Mouse (Mus musculus): ENCODE results near the gene Aak1. TPM values are rescaled to one million over a fixed set of nuclear protein-coding genes. Genes with fewer than 3 reads are reported as not detected.

Aak1 gene
- 10 to 100 TPM; 50.8 to 67.7 TPM for polyA plus RNA-seq (2017; shearing (Covaris generic))

DNA sequence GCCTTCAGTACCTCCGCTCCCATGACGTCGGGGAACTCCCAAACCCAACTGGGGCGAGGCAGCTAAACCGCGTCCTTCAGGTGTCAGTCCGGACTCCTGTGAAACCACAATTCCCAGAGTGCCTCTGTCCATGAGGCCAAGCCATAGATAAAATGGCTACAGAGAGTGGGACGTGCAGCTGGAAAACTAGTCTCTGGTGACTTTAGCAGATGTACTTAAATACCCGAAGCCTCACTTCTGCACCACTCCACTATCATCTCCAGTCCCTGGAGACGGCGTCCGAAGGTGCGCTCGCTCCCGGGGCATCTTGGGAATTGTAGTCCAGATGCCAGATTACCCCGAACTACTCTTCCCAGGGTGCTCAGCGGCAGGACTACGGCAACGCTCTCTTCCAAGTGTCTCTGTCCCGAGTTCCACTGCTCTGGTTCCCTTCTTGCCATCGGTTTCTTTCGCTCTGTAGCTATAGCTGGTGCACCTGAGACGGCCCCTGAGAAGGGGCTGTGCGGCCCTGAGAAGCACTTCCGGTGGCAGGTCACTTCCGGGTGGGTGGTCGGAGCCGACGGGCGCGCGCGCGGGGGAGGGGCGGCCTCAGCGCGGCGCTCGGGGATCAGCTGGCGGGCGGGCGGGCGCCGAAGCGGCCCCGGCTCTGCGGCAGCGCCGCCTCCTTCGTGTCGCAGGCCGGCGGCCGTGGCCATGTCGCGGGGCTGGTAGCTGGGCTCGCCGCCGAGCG is at the start of gene Aak1:
Gene Aak1 (plus strand): TSS at position 603 of the 730 bp plus-strand sequence.

DNA sequence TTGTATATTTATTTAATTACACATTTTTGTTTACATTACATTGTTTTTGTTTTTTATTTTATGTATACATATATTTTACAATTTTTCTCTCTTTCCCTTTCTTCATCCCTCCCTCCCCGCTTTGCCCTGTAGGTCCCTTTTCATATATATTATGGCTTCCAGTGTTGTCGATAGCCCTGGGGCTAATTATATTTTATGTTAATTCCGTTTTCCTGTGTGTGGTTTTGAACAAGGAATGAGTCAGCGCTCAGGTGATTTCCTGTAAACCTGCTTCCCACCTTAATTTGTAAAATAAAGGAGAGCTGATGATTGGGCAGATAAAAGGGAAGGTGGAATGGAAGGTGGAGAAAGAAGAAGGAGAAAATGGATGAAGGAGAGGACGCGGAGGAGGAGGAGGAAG is 159.6 kb downstream of the Aak1 start, which contains the start of gene Nfu1:
Gene Nfu1 (plus strand): TSS at position 350 of the 400 bp plus-strand sequence.

DNA sequence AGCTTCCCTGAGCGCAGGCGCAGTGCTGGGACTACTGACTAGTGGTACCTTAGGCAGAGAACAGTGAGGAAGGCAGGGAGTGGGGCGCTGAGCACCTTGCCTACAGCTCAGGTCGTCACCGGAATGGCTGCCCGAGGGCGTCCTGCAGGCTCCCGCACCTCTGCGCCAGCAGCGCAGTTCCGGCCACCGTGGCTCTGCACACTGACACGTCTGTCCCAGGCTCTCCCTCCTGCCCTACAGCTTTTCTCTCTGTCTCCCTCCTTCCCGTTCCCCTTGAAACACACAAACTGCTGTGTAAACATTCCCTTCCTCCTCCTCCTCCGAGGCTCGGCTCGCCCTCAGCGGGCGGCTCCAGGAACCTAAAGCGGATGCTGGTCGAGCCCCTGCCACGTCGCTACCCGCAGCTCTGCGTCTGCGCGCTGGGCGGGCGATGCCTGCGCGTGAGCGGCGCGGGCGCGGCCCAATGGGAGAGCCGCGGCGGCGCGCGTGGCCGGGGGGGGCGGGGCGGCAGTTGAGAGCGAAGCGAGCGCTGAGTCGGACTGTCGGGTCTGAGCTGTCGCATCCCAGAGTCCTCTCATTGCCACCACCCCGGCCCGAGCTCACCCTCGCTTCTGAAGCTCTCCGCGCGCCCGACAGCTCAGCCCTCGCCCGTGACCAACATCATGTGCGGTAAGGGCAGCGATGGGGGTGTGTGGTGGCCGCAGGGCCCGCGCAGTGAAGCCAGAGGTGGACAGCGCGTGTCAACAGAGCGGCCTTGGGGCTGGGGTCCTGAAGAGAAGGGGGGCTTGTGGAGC is 193.2 kb downstream of the Aak1 start, which contains the start of gene Gfpt1:
Gene Gfpt1 (plus strand): TSS at position 510 of the 794 bp plus-strand sequence.

Other genes starting within 250 kb of the Aak1 start
- under 1 TPM; 0.18 to 0.31 TPM for gene Asprv1, start 221.4 kb upstream of the Aak1 start, polyA plus RNA-seq (2017; shearing (Covaris generic))
- 100 to 1,000 TPM in 1 of 2 experiments, 10 to 100 TPM in 1; 77.5 to 102 TPM for gene Mxd1, start 180.4 kb upstream of the Aak1 start, polyA plus RNA-seq (2017; shearing (Covaris generic))
- gene Snrnp27, start 165.0 kb upstream of the Aak1 start, polyA plus RNA-seq (2017; shearing (Covaris generic)): 10 to 100 TPM; 86.5 to 87.0 TPM
- 10 to 100 TPM; 49.5 to 56.6 TPM for gene Gmcl1, start 116.1 kb upstream of the Aak1 start, polyA plus RNA-seq (2017; shearing (Covaris generic))
- gene Anxa4, start 55.9 kb upstream of the Aak1 start, polyA plus RNA-seq (2017; shearing (Covaris generic)): 10 to 100 TPM in 1 of 2 experiments, 1 to 10 TPM in 1; 9.3 to 30.9 TPM
- 100 to 1,000 TPM in 1 of 2 experiments, 10 to 100 TPM in 1; 98.5 to 105 TPM for gene Nfu1, start 159.7 kb downstream of the Aak1 start, polyA plus RNA-seq (2017; shearing (Covaris generic))
- 10 to 100 TPM; 18.0 to 26.0 TPM for gene Gfpt1, start 193.3 kb downstream of the Aak1 start, polyA plus RNA-seq (2017; shearing (Covaris generic))

Measured in activated CD4-positive, CD25-positive, alpha-beta regulatory T cell (primary cell).